In the genomic region with DNA sequence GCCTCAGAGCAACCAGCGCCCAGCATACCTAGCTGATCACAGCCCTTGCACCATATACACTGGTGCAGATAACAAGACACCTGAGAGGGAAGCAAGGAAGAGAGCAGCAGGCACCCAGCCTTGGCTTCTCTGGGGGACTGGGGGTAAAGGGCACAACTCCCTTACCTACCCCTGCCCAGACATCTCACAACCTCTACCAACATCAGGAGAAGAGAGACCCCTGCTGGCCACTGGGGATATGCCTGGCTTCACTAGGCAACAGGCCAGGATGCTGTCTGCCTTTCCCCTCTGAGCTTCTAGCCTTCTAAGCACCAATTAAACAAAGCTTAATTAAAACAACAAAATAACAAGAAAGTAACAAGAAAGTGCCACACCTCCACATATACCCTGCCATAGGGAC, we compare ENCODE assay signal across 8 mouse cellular contexts. TPM values are rescaled to one million over a fixed set of nuclear protein-coding genes. Genes with fewer than 3 reads are reported as not detected.
DNase-seq lines count a peak whose midpoint lies in the region; ATAC-seq and TF ChIP-seq lines count a peak whose summit lies in the region.

No protein-coding gene starts in this region.

- no peaks in the 10 kb centered on the region for H3K4me1 ChIP-seq in heart, postnatal 0 days (ENCODE audit: control insufficient read depth, insufficient read depth)
- H3K4me1 ChIP-seq in stomach, embryonic 15.5 days: no peaks in the 10 kb centered on the region

- 85% methylated on average over 1 of the region's 1 CpGs for WGBS in heart, postnatal 0 days
- 96% methylated on average over 1 of the region's 1 CpGs for WGBS in stomach, embryonic 15.5 days

- H3K9me3 ChIP-seq in heart, postnatal 0 days (replicated peaks; ENCODE audit: control insufficient read depth, low read length): no peaks in the 10 kb centered on the region
- H3K9me3 ChIP-seq in stomach, embryonic 15.5 days: no peaks in the 10 kb centered on the region

- no peak for ATAC-seq in heart, postnatal 0 days (ENCODE audit: insufficient read depth, low read depth)
- ATAC-seq in megakaryocyte-erythroid progenitor cell, adult 5-6 weeks (replicated peaks; ENCODE audit: low FRiP score, low TSS enrichment, poor library complexity, severe bottlenecking): peak; percentile 67
- peak; percentile 32; the same call in 1 of the 2 replicates for ATAC-seq in stomach, embryonic 15.5 days (ENCODE audit: insufficient read depth, low FRiP score, low read depth)

- H3K9ac ChIP-seq in heart, postnatal 0 days (replicated peaks; ENCODE audit: low read depth, low read length): no peak overlapping the region
- no peak overlapping the region for H3K9ac ChIP-seq in stomach, embryonic 15.5 days

- H3K36me3 ChIP-seq in heart, postnatal 0 days (replicated peaks; ENCODE audit: control insufficient read depth, insufficient read depth, low read length): no peaks in the 10 kb centered on the region
- no peaks in the 10 kb centered on the region for H3K36me3 ChIP-seq in stomach, embryonic 15.5 days

- TF ChIP-seq CTCF in gastrocnemius, adult 2 months (IDR thresholded peaks at IDR 0.05): peak; percentile 72
- TF ChIP-seq CTCF in heart, postnatal 0 days (IDR thresholded peaks at IDR 0.05; ENCODE audit: low read depth): peak; percentile 64

- no peak overlapping the region for H3K27ac ChIP-seq in gastrocnemius, adult 2 months
- no peak overlapping the region for H3K27ac ChIP-seq in heart, postnatal 0 days (ENCODE audit: low read depth)
- H3K27ac ChIP-seq in stomach, embryonic 15.5 days: no peak overlapping the region

- intact Hi-C loops in gastrocnemius, adult 2 months (cut with DNase I): loop anchor here (1.0 to 5.0 kb wide), 2 partner anchors 183 to 346 kb away; no protein-coding TSS in a partner anchor

- H3K27me3 ChIP-seq in heart, postnatal 0 days (ENCODE audit: control insufficient read depth, insufficient read depth, low read length): 0 out of 2 replicates have a peak, but pooled peaks cover under 1% of the 10 kb centered on the region
- H3K27me3 ChIP-seq in stomach, embryonic 15.5 days (replicated peaks): no peaks in the 10 kb centered on the region

- no peak overlapping the region for H3K4me3 ChIP-seq in gastrocnemius, adult 2 months
- H3K4me3 ChIP-seq in heart, postnatal 0 days (ENCODE audit: low read depth, low read length): no peak overlapping the region
- no peak overlapping the region for H3K4me3 ChIP-seq in stomach, embryonic 15.5 days (replicated peaks)

- no peak overlapping the region for H3K4me2 ChIP-seq in heart, postnatal 0 days (ENCODE audit: low read depth, low read length)
- H3K4me2 ChIP-seq in stomach, embryonic 15.5 days: no peak overlapping the region

- TF ChIP-seq EP300 in heart, postnatal 0 days (IDR thresholded peaks at IDR 0.05; ENCODE audit: low read depth): no peak

- DNase-seq in gastrocnemius, adult 2 months: peak; percentile 39
- no peak for DNase-seq in gastrocnemius, adult 8-10 months (ENCODE audit: low spot score in 2 of 2)
- DNase-seq in MN1 (ENCODE audit: low spot score): peak; percentile 50
- DNase-seq in cerebellum, adult 9-11 months: peak; percentile 55
- peak; percentile 58 for DNase-seq in heart, postnatal 0 days (ENCODE audit: low spot score)
- DNase-seq in layer of hippocampus, postnatal 25 days (ENCODE audit: extremely low spot score in 1 of 2, low spot score in 1 of 2): peak; percentile 44 to 78

RNA-seq across cellular contexts. Expression of a gene that starts 7.7 kb away (rescaled TPM):
- under 1 TPM; 0.06 to 0.20 TPM for total RNA-seq in gastrocnemius, adult 2 months (2021)
- total RNA-seq in gastrocnemius, adult 8-10 months (2022): not detected
- total RNA-seq in heart, postnatal 0 days (2014; rRNA removed; ENCODE audit: low replicate concordance): 0.31 TPM in 1 of 2 replicates, not detected in the other
- 0.01 TPM in 1 of 2 replicates, not detected in the other for polyA plus RNA-seq in heart, postnatal 0 days (2015; fragmentation: Nextera tagmentation; extraction: Ambion mirVana)
- total RNA-seq in layer of hippocampus, postnatal 25 days (2021): 10 to 100 TPM; 72.4 to 84.0 TPM
- not detected in 2 replicates for total RNA-seq in megakaryocyte-erythroid progenitor cell, adult 5-6 weeks (2014; fragmentation: Nextera tagmentation)
- total RNA-seq in megakaryocyte-erythroid progenitor cell, adult 5-6 weeks (2017): not detected in 2 replicates
- polyA plus RNA-seq in stomach, embryonic 15.5 days (2015; fragmentation: Nextera tagmentation; extraction: Ambion mirVana): 1.1 and 1.2 TPM in 2 replicates

Comparison
In these comparisons a context has a peak if more than half of its experiments do, and no peak if none do; other contexts are left out.
1. DNase-seq: peak in gastrocnemius, adult 2 months (single experiment), MN1 (single experiment), cerebellum, adult 9-11 months (single experiment), heart, postnatal 0 days (single experiment) and layer of hippocampus, postnatal 25 days (2 of 2); none in gastrocnemius, adult 8-10 months (0 of 2).
2. RNA of a gene that starts 7.7 kb away (total RNA-seq): 72.4 to 84.0 TPM in layer of hippocampus, postnatal 25 days; 0.31 TPM in heart, postnatal 0 days, 0.06 to 0.20 TPM in gastrocnemius, adult 2 months, not detected in gastrocnemius, adult 8-10 months and not detected in megakaryocyte-erythroid progenitor cell, adult 5-6 weeks; every median in the first group is over 10 times any median in the second.